Mouse (Mus musculus): ENCODE results near the gene Arfgap3.
"Not testable (repeated sequence)": the region's sequence is repeated elsewhere in the genome, so short reads cannot be mapped to it uniquely, and the experiment has no call there.

Gene Arfgap3

GRCm38 (mm10) chr15:83349954-83350711, at the start of gene Arfgap3:
TSS of gene Arfgap3 (minus strand) at chr15:83350247.
- DNase-seq (ENCODE audit: low read depth, low spot score): peak; percentile 80

- DNase-seq (ENCODE audit: low read depth, low spot score): no peak
These were observed 42.7 kb upstream of the Arfgap3 start for GRCm38 (mm10) chr15:83392722-83393121.

GRCm38 (mm10) chr15:83387911-83388310, 37.9 kb upstream of the Arfgap3 start:
- DNase-seq (ENCODE audit: low read depth, low spot score): no peak

- no peak for DNase-seq (ENCODE audit: low read depth, low spot score)
These were observed 33.6 kb upstream of the Arfgap3 start for GRCm38 (mm10) chr15:83383633-83384032.

GRCm38 (mm10) chr15:83383136-83383535, 33.1 kb upstream of the Arfgap3 start:
- no peak for DNase-seq (ENCODE audit: low read depth, low spot score)

GRCm38 (mm10) chr15:83382467-83382866, 32.4 kb upstream of the Arfgap3 start:
- no peak for DNase-seq (ENCODE audit: low read depth, low spot score)

- DNase-seq (ENCODE audit: low read depth, low spot score): no peak
These were observed 27.1 kb upstream of the Arfgap3 start for GRCm38 (mm10) chr15:83377153-83377552.

GRCm38 (mm10) chr15:83375136-83375535, 25.1 kb upstream of the Arfgap3 start:
- peak; percentile 29 for DNase-seq (ENCODE audit: low read depth, low spot score)

GRCm38 (mm10) chr15:83374076-83374475, 24.0 kb upstream of the Arfgap3 start:
- no peak for DNase-seq (ENCODE audit: low read depth, low spot score)

- not testable (repeated sequence) for DNase-seq (ENCODE audit: low read depth, low spot score)
These were observed 18.7 kb upstream of the Arfgap3 start for GRCm38 (mm10) chr15:83368702-83369101.

- DNase-seq (ENCODE audit: low read depth, low spot score): no peak
These were observed 18.2 kb upstream of the Arfgap3 start for GRCm38 (mm10) chr15:83368261-83368660.

GRCm38 (mm10) chr15:83366933-83367552, 17.0 kb upstream of the Arfgap3 start:
- peak; percentile 58 for DNase-seq (ENCODE audit: low read depth, low spot score)

- DNase-seq (ENCODE audit: low read depth, low spot score): no peak
These were observed 15.7 kb upstream of the Arfgap3 start for GRCm38 (mm10) chr15:83365697-83366096.

GRCm38 (mm10) chr15:83364194-83364593, 14.1 kb upstream of the Arfgap3 start:
- DNase-seq (ENCODE audit: low read depth, low spot score): no peak

- DNase-seq (ENCODE audit: low read depth, low spot score): not testable (repeated sequence)
These were observed 12.8 kb upstream of the Arfgap3 start for GRCm38 (mm10) chr15:83362813-83363212.

GRCm38 (mm10) chr15:83360899-83361298, 10.9 kb upstream of the Arfgap3 start:
- not testable (repeated sequence) for DNase-seq (ENCODE audit: low read depth, low spot score)

GRCm38 (mm10) chr15:83360140-83360539, 10.1 kb upstream of the Arfgap3 start:
- no peak for DNase-seq (ENCODE audit: low read depth, low spot score)

- no peak for DNase-seq (ENCODE audit: low read depth, low spot score)
These were observed 8.4 kb upstream of the Arfgap3 start for GRCm38 (mm10) chr15:83358476-83358875.

- no peak for DNase-seq (ENCODE audit: low read depth, low spot score)
These were observed 1.5 kb upstream of the Arfgap3 start for GRCm38 (mm10) chr15:83351546-83351945.

GRCm38 (mm10) chr15:83350859-83351258, 812 bp upstream of the Arfgap3 start:
- no peak for DNase-seq (ENCODE audit: low read depth, low spot score)

- no peak for DNase-seq (ENCODE audit: low read depth, low spot score)
These were observed 658 bp downstream of the Arfgap3 start for GRCm38 (mm10) chr15:83349225-83349953.

- DNase-seq (ENCODE audit: low read depth, low spot score): no peak
These were observed 1.3 kb downstream of the Arfgap3 start for GRCm38 (mm10) chr15:83348747-83349146.
